Mouse (Mus musculus) cortical plate, adult 2 months (tissue): Measurements from ENCODE around the gene 4930438A08Rik. TPM values are rescaled to one million over a fixed set of nuclear protein-coding genes. Genes with fewer than 3 reads are reported as not detected.
"Not testable (repeated sequence)": the region's sequence is repeated elsewhere in the genome, so short reads cannot be mapped to it uniquely, and the experiment has no call there.

ENCODE experiments used
- H3K27ac ChIP-seq: fragments of 200-500 bp; 2 replicates; pipeline ENCODE4 v1.5.1; 2012; ENCODE audit warnings: low read length, control low read depth, inconsistent platforms; ENCODE audit not compliant: insufficient read depth
- H3K4me1 ChIP-seq: fragments of 200-500 bp; 2 replicates; pipeline ENCODE4 v1.6.1; 2011; ENCODE audit warnings: low read length; ENCODE audit not compliant: control insufficient read depth, insufficient read depth
- H3K4me3 ChIP-seq: fragments of 200-500 bp; 2 replicates; pipeline ENCODE4 v1.5.1; 2011; ENCODE audit warnings: mild to moderate bottlenecking, low read length, control low read depth; ENCODE audit not compliant: insufficient read depth
- CTCF ChIP-seq: fragments of 200-500 bp; IDR thresholded peaks from 2 replicates; pipeline ENCODE4 v1.5.1; 2011; ENCODE audit warnings: mild to moderate bottlenecking, control low read depth, low read length; ENCODE audit not compliant: insufficient read depth; ENCODE audit errors: extremely low read depth
- POLR2A ChIP-seq: fragments of 200-500 bp; IDR thresholded peaks from 2 replicates; pipeline ENCODE4 v1.6.1; 2011; ENCODE audit warnings: mild to moderate bottlenecking, low read length, control low read depth; ENCODE audit not compliant: insufficient read depth; ENCODE audit errors: extremely low read depth
- polyA plus RNA-seq: library from polyadenylated mRNA; depleted of rRNA; stranded (reverse); fragments of >200 nt; gene quantifications from 2 replicates; pipeline ENCODE4 v1.2.3, GENCODE M21; 2012

The 4930438A08Rik gene
- polyA plus RNA-seq, 1 experiment = not detected

DNA sequence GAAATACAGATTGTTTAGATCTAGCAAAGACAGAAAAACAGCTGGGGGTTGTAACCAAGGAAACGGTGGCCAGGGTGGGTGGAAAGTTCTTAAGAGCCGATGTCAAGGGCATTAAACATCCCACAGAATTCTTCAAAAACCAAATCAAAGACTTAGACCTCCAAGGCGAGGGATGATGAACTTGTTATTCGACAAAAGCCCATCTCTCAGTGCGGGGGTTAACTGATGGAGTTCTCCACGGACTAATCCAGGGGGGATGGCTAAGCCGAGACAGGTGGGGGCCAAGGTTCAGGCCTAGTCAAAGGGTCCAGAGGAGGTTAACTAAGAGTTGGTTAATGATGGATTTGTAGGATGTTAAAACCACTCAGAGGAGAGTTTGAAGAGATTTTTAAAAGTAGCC, 29.0 kb downstream of the 4930438A08Rik start:
- TF ChIP-seq POLR2A (no peak), CTCF (no peak)
- no peak overlapping the region for H3K4me3 ChIP-seq
- no peak overlapping the region for H3K27ac ChIP-seq
- H3K4me1 ChIP-seq = peaks cover 2% of the 10 kb centered on the region; the same call in 1 of the 2 replicates

DNA sequence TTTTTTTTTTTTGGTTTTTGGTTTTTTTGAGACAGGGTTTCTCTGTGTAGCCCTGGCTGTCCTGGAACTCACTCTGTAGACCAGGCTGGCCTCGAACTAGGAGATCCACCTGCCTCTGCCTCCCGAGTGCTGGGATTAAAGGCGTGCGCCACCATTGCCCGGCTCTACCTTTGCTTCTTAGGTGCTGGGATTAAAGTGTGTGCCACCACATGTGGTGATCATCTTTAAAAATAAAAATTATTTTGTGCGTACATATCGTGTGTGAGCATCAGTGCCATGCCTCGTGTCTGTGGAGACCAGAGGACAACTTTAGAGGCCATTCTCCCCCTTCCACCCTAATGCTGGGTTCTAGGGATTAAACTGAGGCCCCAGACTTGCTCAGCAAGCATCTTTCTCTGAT, 30.7 kb downstream of the 4930438A08Rik start:
- H3K4me1 ChIP-seq, H3K27ac ChIP-seq: not testable (repeated sequence)

DNA sequence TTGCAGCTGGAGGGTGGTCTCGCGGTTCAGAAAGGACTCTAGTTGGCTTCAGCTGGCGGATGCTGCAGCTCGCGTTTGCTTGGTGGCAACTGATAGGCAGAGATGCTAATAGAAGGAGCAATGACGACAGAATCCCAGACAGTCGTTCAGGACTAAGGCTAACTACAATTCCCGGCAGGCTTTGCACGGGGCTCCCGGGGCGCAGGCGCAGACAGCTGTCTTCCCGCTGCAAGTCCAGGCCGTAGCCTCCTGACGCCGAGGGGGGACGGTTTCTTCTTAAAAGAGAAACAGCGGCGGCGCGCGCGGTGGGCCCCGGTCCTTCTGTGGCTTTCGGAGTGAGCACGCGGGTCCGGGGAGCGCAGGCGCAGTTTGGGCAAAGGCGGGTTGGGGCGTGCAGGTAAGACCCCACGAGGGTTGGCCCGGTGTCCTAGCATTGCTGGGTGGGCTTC, 32.3 kb downstream of the 4930438A08Rik start, which contains the start of gene Zfp692:
TSS of gene Zfp692 (plus strand) at position 210 of the 449 bp plus-strand sequence.
- Histone ChIP-seq H3K27ac (peak within 1 kb of the TSS; percentile 9; the same call in 1 of the 2 replicates), H3K4me3 (peak within 1 kb of the TSS; percentile 53), H3K4me1 (peaks cover 2% of the 10 kb centered on the region; the same call in 1 of the 2 replicates)
- TF ChIP-seq CTCF (no peak), POLR2A (peak; percentile 84)

More for the DNA sequence above, 30.7 kb downstream of the 4930438A08Rik start:
- not testable (repeated sequence) for H3K4me3 ChIP-seq

DNA sequence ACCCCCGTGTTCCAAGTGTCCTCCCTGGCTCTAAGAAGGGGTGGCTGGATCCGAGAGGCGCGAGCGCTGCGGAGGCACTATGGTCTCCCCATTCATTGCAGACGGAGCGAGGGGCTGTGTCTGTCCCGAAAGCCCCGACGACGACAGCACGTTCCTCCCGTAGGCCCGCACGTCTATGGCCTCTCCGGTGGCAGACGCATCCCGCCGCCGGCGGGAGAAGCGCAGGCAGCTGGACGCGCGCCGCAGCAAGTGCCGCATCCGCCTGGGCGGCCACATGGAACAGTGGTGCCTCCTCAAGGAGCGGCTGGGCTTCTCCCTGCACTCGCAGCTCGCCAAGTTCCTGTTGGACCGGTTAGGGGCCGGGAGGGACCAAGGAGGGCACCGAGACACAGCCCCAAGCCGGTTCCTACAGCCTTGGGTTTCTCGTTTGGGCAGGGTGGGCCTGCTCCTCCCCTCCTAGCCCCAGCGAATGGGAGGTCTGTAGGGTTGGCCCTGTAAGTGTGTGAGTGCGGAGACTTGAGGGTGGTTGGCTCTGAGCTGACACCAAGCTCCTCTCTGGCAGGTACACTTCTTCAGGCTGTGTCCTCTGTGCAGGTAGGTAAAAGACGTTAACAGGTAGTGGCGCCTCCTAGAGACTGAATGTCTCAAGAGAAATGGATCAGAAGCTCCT, 32.9 kb downstream of the 4930438A08Rik start:
- Histone ChIP-seq H3K27ac (0 out of 2 replicates have a peak overlapping the region, but pooled peaks have one; percentile 9), H3K4me1 (peaks cover 2% of the 10 kb centered on the region; the same call in 1 of the 2 replicates), H3K4me3 (peak overlapping the region; percentile 53)
- TF ChIP-seq CTCF = 0 out of 2 replicates have a peak, but pooled peaks have one; percentile 2
- TF ChIP-seq POLR2A = 0 out of 2 replicates have a peak, but pooled peaks have one; percentile 20

DNA sequence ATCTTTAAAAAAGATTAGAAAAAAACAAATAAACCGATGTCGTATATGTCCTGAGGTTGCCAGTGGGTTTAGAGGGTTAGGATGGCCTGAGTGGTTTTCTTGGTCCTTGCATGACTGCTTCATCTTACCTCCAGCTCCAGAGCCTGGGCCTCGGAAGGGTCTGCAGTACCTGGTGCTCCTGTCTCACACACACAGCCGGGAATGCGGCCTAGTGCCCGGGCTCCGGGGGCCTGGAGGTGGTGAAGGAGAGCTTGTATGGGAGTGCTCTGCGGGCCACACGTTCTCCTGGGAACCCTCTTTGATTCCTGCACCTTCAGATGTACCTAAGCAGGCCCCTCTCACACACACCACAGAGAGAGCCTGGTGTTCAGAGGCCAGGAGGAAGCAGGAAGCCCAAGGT, 34.1 kb downstream of the 4930438A08Rik start:
- Histone ChIP-seq H3K27ac (no peak overlapping the region), H3K4me1 (peaks cover 2% of the 10 kb centered on the region; the same call in 1 of the 2 replicates), H3K4me3 (no peak overlapping the region)
- no peak for TF ChIP-seq POLR2A
- no peak for TF ChIP-seq CTCF

DNA sequence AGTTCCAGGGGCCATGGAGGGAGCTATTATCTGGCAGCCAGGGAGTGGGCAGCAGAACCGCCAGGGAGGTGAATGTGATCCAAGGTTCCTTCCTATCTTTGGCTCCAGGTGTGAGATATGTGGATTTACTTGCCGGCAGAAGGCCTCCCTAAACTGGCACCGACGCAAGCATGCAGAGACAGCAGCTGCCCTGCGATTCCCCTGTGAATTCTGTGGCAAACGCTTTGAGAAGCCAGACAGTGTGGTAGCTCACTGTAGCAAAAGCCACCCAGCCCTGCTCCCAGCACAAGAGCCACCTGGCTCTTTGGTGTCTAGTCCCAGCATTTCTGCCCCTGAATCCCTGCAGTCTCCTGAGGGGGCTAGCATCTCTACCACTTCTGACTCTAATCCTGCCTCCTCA, 39.5 kb downstream of the 4930438A08Rik start:
- Histone ChIP-seq H3K27ac (no peak overlapping the region), H3K4me1 (0 out of 2 replicates have a peak, but pooled peaks cover 1% of the 10 kb centered on the region), H3K4me3 (no peak overlapping the region)
- no peak for TF ChIP-seq CTCF

DNA sequence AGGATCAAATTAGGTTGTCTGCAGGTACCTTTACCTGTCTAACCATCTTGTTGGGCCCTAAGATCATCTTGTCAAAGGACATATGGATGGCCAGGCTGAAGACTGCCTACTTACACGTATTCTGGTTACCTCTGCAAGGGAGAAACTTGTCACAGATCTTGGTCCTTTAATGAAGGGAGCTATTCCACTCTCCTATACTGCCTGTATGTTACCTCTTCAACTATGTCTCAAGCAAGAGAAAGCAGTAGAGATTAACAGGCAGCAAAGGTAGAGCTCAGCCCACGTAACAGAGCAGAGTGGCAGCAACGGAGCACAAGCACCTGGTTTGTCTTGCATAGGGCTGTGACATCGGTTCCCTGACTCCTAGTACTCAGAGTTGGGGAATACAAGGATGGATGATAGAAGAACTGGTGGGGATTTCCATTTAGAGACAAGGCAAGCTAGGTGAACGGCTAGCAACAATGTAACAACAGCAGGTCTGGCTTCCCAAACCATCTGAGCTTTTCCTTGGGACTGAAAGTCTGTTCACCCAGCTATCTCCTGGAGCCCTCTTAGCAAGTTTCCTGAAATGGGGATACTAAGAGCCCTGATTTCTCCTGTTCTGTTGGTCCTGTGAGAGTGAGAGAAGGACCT, 41.1 kb downstream of the 4930438A08Rik start:
- H3K4me3 ChIP-seq = no peak overlapping the region
- TF ChIP-seq CTCF (no peak), POLR2A (peak; percentile 5; the same call in 1 of the 2 replicates)
- H3K27ac ChIP-seq = no peak overlapping the region
- 0 out of 2 replicates have a peak, but pooled peaks cover 1% of the 10 kb centered on the region for H3K4me1 ChIP-seq

DNA sequence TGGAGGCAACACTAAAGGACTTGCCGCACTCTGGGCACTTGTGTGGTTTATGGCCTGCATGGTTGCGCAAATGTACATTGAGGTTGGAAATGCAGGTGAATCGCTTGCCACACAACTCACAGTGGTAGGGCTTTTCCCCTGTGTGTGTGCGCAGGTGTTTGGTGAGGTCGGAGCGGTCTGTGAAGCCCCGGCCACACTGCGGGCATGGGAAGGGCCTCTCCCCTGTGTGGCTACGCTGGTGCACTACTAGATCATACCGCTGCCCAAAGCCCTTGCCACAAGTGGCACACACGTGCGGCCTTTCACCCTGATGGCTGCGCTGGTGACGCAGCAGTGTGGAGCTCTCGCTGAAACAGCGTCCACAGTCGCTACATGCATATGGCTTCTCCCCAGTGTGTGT, 41.7 kb downstream of the 4930438A08Rik start:
- no peak overlapping the region for H3K4me3 ChIP-seq
- TF ChIP-seq POLR2A (peak; percentile 40; the same call in 1 of the 2 replicates), CTCF (no peak)

DNA sequence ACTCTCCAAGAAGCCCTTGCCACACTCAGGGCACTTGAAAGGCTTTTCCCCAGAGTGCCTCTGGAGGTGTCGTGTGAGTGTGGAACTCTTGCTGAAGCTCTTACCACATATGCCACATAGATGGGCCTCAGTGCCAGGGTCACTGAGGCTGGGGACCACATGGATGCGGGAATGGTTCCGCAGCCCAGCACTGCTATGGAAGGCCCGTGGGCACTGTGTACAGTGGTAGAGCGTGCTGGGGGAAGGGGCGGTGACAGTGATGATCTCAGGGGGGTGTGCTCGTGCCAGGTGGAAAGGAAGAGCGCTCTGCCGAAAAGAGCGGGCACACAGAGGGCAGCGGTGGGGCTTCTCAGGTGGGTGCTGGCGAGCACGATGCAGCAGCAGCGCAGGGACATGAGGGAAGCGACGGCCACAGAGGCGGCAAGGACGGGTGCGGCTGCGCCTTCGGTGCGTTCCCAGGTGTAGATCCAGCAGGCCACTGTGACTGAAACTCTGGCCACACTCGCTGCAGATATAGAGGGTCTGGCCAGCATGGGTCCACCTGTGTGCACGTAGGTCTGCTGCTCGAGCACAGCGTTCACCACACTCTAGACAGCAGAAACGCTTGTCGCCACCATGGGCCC, 42.3 kb downstream of the 4930438A08Rik start:
- H3K4me3 ChIP-seq = no peak overlapping the region
- no peak overlapping the region for H3K27ac ChIP-seq
- TF ChIP-seq POLR2A (peak; percentile 46; the same call in 1 of the 2 replicates), CTCF (no peak)
- H3K4me1 ChIP-seq = 0 out of 2 replicates have a peak, but pooled peaks cover 1% of the 10 kb centered on the region

More for the DNA sequence above, 41.7 kb downstream of the 4930438A08Rik start:
- Histone ChIP-seq H3K27ac (no peak overlapping the region), H3K4me1 (0 out of 2 replicates have a peak, but pooled peaks cover 1% of the 10 kb centered on the region)
